Mouse (Mus musculus) liver, embryonic 14.5 days (tissue): ENCODE results near the gene Olfr1502. TPM values are rescaled to one million over a fixed set of nuclear protein-coding genes. Genes with fewer than 3 reads are reported as not detected.
A peak's percentile ranks its signal among the peaks of the same experiment; 100 is the strongest.

Experiments used
- ATAC-seq: fragments of 200-750 bp; cut with Nextera tagmentation; 2 replicates; pipeline ENCODE4 v1.8.0; 2017; ENCODE audit warnings: moderate number of reproducible peaks, mild to moderate bottlenecking, moderate library complexity; ENCODE audit not compliant: insufficient read depth
- DNase-seq, 3 experiments: peaks; one replicate each; pipeline ENCODE4 v3.0.0-alpha.2; 2012 to 2013; ENCODE audit warnings: low read depth in 3 of 3, low spot score in 3 of 3
- H3K27ac ChIP-seq: fragments of 300-500 bp; sonication (generic); 2 replicates; pipeline ENCODE4 v1.5.1; 2014; ENCODE audit warnings: moderate library complexity, mild to moderate bottlenecking, control low read depth, inconsistent platforms
- H3K27me3 ChIP-seq: fragments of 300-500 bp; sonication (generic); 2 replicates; pipeline ENCODE4 v1.6.1; 2014; ENCODE audit warnings: mild to moderate bottlenecking, low read length, moderate library complexity; ENCODE audit not compliant: control insufficient read depth, insufficient read depth
- H3K36me3 ChIP-seq: fragments of 300-500 bp; sonication (generic); replicated peaks from 2 replicates; pipeline ENCODE4 v1.6.1; 2014; ENCODE audit warnings: low read depth; ENCODE audit not compliant: control insufficient read depth, insufficient read depth
- H3K4me1 ChIP-seq, 2 experiments: fragments of 200-500 bp in 1 of 2; fragments of 300-500 bp in 1 of 2; sonication (generic) in 1 of 2; replicated peaks; 2 replicates each; pipeline ENCODE4 v1.6.1; 2012 to 2014; ENCODE audit warnings: antibody characterized with exemption in 1 of 2, inconsistent platforms in 1 of 2, low read length in 1 of 2; ENCODE audit not compliant: control insufficient read depth in 2 of 2, insufficient read depth in 2 of 2
- H3K4me2 ChIP-seq: fragments of 300-500 bp; sonication (generic); 2 replicates; pipeline ENCODE4 v1.6.1; 2014; ENCODE audit warnings: low read depth, mild to moderate bottlenecking, control low read depth, moderate library complexity
- H3K4me3 ChIP-seq, 2 experiments: fragments of 200-500 bp in 1 of 2; fragments of 300-500 bp in 1 of 2; sonication (generic) in 1 of 2; 2 replicates each; pipeline ENCODE4 v1.5.1; 2012 to 2014; ENCODE audit warnings: low read depth in 2 of 2, low read length in 2 of 2, mild to moderate bottlenecking in 2 of 2, control low read depth in 1 of 2, inconsistent platforms in 1 of 2, moderate library complexity in 1 of 2; ENCODE audit not compliant: insufficient read depth in 1 of 2
- H3K9ac ChIP-seq: fragments of 300-500 bp; sonication (generic); replicated peaks from 2 replicates; pipeline ENCODE4 v1.6.1; 2014; ENCODE audit warnings: mild to moderate bottlenecking, control low read depth, moderate library complexity
- H3K9me3 ChIP-seq: fragments of 300-500 bp; sonication (generic); 2 replicates; pipeline ENCODE4 v1.6.1; 2016; ENCODE audit warnings: low read length, mixed read lengths; ENCODE audit not compliant: control insufficient read depth
- CTCF ChIP-seq: IDR thresholded peaks from 2 replicates; pipeline ENCODE4 v1.5.1; 2016; ENCODE audit warnings: antibody characterized with exemption, low read depth, control low read depth
- EP300 ChIP-seq: IDR thresholded peaks from 2 replicates; pipeline ENCODE4 v1.6.1; 2016; ENCODE audit warnings: antibody characterized with exemption, low read depth
- WGBS: fragments of 180-500 bp; shearing (Covaris S2); extraction: QIAGEN DNeasy Blood & Tissue Kit; methylation state at CpG from one replicate; pipeline ENCODE4 v1.1.7; 2014; ENCODE audit not compliant: insufficient replicate concordance; 5-methylcytosine and 5-hydroxymethylcytosine counted together
- polyA plus RNA-seq, 2 experiments: library from polyadenylated mRNA; depleted of rRNA in 1 of 2; stranded (reverse) in 1 of 2; unstranded in 1 of 2; fragments of >200 nt; fragmentation: Nextera tagmentation in 1 of 2; extraction: Ambion mirVana in 1 of 2; gene quantifications; 2 replicates each; pipeline versions ENCODE4 v1.2.1 to v1.2.3; 2012 to 2014

Olfr1502 gene
- polyA plus RNA-seq (2012; rRNA removed), result not detected in 2 replicates
- not detected in 2 replicates for polyA plus RNA-seq (2014; fragmentation: Nextera tagmentation; extraction: Ambion mirVana)

DNA sequence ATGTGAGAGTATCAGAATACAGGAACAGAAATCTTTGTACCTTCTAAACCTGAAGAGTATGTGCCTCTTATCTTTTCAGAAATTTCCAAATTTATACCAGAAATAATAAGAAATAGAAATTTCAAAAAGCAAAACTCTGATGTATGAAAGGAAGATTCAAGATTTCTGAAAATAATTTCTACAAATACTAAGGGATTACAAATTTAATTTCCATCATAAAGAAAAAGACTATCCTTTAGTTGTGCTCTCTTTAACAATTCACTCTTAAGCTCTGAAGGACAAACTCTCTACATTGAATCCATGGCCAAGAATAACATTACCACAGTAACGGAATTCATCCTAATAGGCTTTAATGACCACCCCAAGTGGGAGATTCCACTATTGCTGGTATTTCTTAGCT is at the start of gene Olfr1502:
Gene Olfr1502, plus strand, starts transcription at position 301 of the 400 bp plus-strand sequence.
- no peaks in the 10 kb centered on the region for H3K9me3 ChIP-seq
- WGBS, result 50% methylated on average over 1 of the region's 1 CpGs
- no peak within 1 kb of the TSS for H3K9ac ChIP-seq
- no peaks in the 10 kb centered on the region for H3K27me3 ChIP-seq
- DNase-seq (no peak), ATAC-seq (no peak)
- no peaks in the 10 kb centered on the region for H3K4me1 ChIP-seq
- no peak within 1 kb of the TSS for H3K27ac ChIP-seq
- TF ChIP-seq CTCF (no peak), EP300 (no peak)
- H3K4me2 ChIP-seq, result no peak within 1 kb of the TSS
- H3K36me3 ChIP-seq, result no peaks in the 10 kb centered on the region
- no peak within 1 kb of the TSS for H3K4me3 ChIP-seq

GRCm38 (mm10) chr19:13812823-13813222 is 48.8 kb upstream of the Olfr1502 start:
- H3K9ac ChIP-seq, result no peak overlapping the region
- no peak overlapping the region for H3K4me2 ChIP-seq
- H3K27me3 ChIP-seq, result no peaks in the 10 kb centered on the region
- H3K4me3 ChIP-seq, result no peak overlapping the region
- H3K9me3 ChIP-seq, result no peaks in the 10 kb centered on the region
- peak; percentile 43 for TF ChIP-seq CTCF
- no peak for TF ChIP-seq EP300
- DNase-seq, result no peak
- H3K27ac ChIP-seq, result no peak overlapping the region
- H3K36me3 ChIP-seq, result no peaks in the 10 kb centered on the region
- ATAC-seq, result no peak
- no peaks in the 10 kb centered on the region for H3K4me1 ChIP-seq
- WGBS, result 45% methylated on average over 2 of the region's 2 CpGs

DNA sequence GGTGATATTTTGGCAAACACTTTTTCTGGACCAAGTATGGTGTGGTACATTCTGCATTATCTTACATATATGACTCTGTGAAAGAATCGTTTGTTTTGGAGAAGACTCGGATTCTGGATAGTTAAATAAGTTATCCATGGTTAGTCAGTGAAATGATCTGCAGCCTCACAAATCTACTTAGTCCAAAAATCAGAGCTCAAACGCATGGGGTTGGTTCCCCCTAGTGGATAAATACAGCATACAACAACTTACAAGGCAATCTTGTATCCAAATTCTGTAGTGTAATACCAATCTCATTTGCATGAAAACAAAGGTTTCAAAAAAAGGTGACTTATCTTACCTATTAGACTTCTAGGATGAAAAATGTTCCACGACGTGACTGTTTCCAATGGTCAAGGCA is 42.8 kb upstream of the Olfr1502 start:
- H3K4me3 ChIP-seq, result no peak overlapping the region
- TF ChIP-seq EP300 (no peak), CTCF (peak; percentile 14; the same call in 1 of the 2 replicates)

GRCm38 (mm10) chr19:13819347-13819746 is 42.2 kb upstream of the Olfr1502 start, which contains the start of gene Olfr1499:
TSS of gene Olfr1499 (minus strand) at chr19:13819447.
- no peaks in the 10 kb centered on the region for H3K27me3 ChIP-seq
- no peak within 1 kb of the TSS for H3K4me3 ChIP-seq
- ATAC-seq, result no peak
- H3K36me3 ChIP-seq, result no peaks in the 10 kb centered on the region
- H3K4me2 ChIP-seq, result no peak within 1 kb of the TSS
- TF ChIP-seq EP300 (no peak), CTCF (no peak)
- no peaks in the 10 kb centered on the region for H3K4me1 ChIP-seq
- H3K9ac ChIP-seq, result no peak within 1 kb of the TSS
- no peak for DNase-seq
- no peaks in the 10 kb centered on the region for H3K9me3 ChIP-seq
- no peak within 1 kb of the TSS for H3K27ac ChIP-seq

More for the DNA sequence above, 42.8 kb upstream of the Olfr1502 start:
- Histone ChIP-seq H3K27ac (no peak overlapping the region), H3K27me3 (no peaks in the 10 kb centered on the region), H3K4me1 (no peaks in the 10 kb centered on the region), H3K9ac (no peak overlapping the region), H3K4me2 (no peak overlapping the region), H3K36me3 (no peaks in the 10 kb centered on the region), H3K9me3 (no peaks in the 10 kb centered on the region)
- ATAC-seq (no peak), DNase-seq (no peak)
- WGBS, result 24% methylated on average over 5 of the region's 5 CpGs

GRCm38 (mm10) chr19:13820847-13821246 is 40.7 kb upstream of the Olfr1502 start:
- Histone ChIP-seq H3K36me3 (no peaks in the 10 kb centered on the region), H3K4me3 (no peak overlapping the region), H3K9me3 (no peaks in the 10 kb centered on the region), H3K4me2 (no peak overlapping the region), H3K27me3 (no peaks in the 10 kb centered on the region), H3K4me1 (no peaks in the 10 kb centered on the region), H3K27ac (no peak overlapping the region), H3K9ac (no peak overlapping the region)
- no peak for DNase-seq
- ATAC-seq, result no peak
- TF ChIP-seq CTCF (no peak), EP300 (no peak)
- 20% methylated on average over 5 of the region's 5 CpGs for WGBS
